ENCODE assay signal across 8 mouse cellular contexts in the genomic region with DNA sequence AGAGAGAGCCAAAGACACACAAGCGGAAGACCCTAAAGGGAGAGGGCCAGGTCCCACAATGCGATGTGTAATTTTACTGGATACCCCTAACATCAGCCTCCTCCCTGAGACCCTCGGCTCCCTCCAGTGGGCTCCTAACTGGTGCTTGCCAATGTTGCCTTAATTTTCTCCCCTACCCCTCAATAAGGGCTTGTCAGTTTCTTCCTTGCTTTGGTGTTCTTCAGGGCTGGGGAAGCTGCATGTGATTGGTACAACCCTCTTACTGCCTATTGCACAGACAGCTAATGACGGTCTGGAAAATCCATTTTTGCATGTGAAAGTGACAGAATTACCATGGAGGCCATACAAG. TPM values are rescaled to one million over a fixed set of nuclear protein-coding genes. Genes with fewer than 3 reads are reported as not detected.
A peak's percentile ranks its signal among the peaks of the same experiment; 100 is the strongest.
DNase-seq lines count a peak whose midpoint lies in the region; ATAC-seq and TF ChIP-seq lines count a peak whose summit lies in the region.

No protein-coding gene starts in this region.

- no peak for ATAC-seq in liver, embryonic 13.5 days (ENCODE audit: low read depth)
- no peak for ATAC-seq in stomach, postnatal 0 days (ENCODE audit: low FRiP score, low TSS enrichment)

- H3K4me3 ChIP-seq in gastrocnemius, adult 2 months, result peak overlapping the region; percentile 87
- H3K4me3 ChIP-seq in testis, adult 2 months (ENCODE audit: control insufficient read depth, low read depth, low read length), result no peak overlapping the region
- H3K4me3 ChIP-seq in liver, embryonic 13.5 days (replicated peaks), result no peak overlapping the region
- H3K4me3 ChIP-seq in stomach, postnatal 0 days (ENCODE audit: low read depth, low read length), result peak overlapping the region; percentile 12; the same call in 1 of the 2 replicates

- peaks cover 7% of the 10 kb centered on the region for H3K4me1 ChIP-seq in testis, adult 2 months (ENCODE audit: control insufficient read depth, insufficient read depth, low read length)
- H3K4me1 ChIP-seq in liver, embryonic 13.5 days (replicated peaks), result peaks cover 76% of the 10 kb centered on the region
- H3K4me1 ChIP-seq in stomach, postnatal 0 days (replicated peaks; ENCODE audit: control insufficient read depth, insufficient read depth), result peaks cover 18% of the 10 kb centered on the region

- H3K9ac ChIP-seq in liver, embryonic 13.5 days, result peak overlapping the region; percentile 26; the same call in 1 of the 2 replicates
- peak overlapping the region; percentile 38; the same call in 1 of the 2 replicates for H3K9ac ChIP-seq in stomach, postnatal 0 days (ENCODE audit: low read length)

- TF ChIP-seq CTCF in gastrocnemius, adult 2 months (IDR thresholded peaks at IDR 0.05), result no peak
- no peak for TF ChIP-seq CTCF in testis, adult 2 months (IDR thresholded peaks at IDR 0.05; ENCODE audit: control insufficient read depth, insufficient read depth, insufficient replicate concordance, low read depth, low read length)
- no peak for TF ChIP-seq CTCF in stomach, postnatal 0 days (IDR thresholded peaks at IDR 0.05; ENCODE audit: low read depth)

- TF ChIP-seq EP300 in stomach, postnatal 0 days (optimal IDR thresholded peaks at IDR 0.05), result no peak

- no peaks in the 10 kb centered on the region for H3K27me3 ChIP-seq in testis, adult 2 months (ENCODE audit: control insufficient read depth, insufficient read depth, low read length)
- H3K27me3 ChIP-seq in liver, embryonic 13.5 days, result peaks cover 7% of the 10 kb centered on the region; the same call in 1 of the 2 replicates
- no peaks in the 10 kb centered on the region for H3K27me3 ChIP-seq in stomach, postnatal 0 days (ENCODE audit: control insufficient read depth, insufficient read depth, low read length)

- no peak for DNase-seq in gastrocnemius, adult 2 months
- no peak for DNase-seq in gastrocnemius, postnatal 36 days
- no peak for DNase-seq in testis, postnatal 10 days (ENCODE audit: low spot score)
- DNase-seq in liver, embryonic 13.5 days, result no peak
- DNase-seq in stomach, postnatal 0 days (ENCODE audit: low spot score), result no peak
- no peak for DNase-seq in layer of hippocampus, postnatal 10 days (ENCODE audit: low spot score in 2 of 2)
- no peak for DNase-seq in gastrocnemius, adult 8-10 months (ENCODE audit: low spot score in 2 of 2)

- no peak for TF ChIP-seq POLR2A in testis, adult 2 months (IDR thresholded peaks at IDR 0.05; ENCODE audit: control insufficient read depth, low read depth, low read length)

- peak overlapping the region; percentile 87 for H3K27ac ChIP-seq in gastrocnemius, adult 2 months
- peak overlapping the region; percentile 27; the same call in 1 of the 2 replicates for H3K27ac ChIP-seq in testis, adult 2 months (ENCODE audit: control insufficient read depth, insufficient read depth, low read depth, low read length)
- peak overlapping the region; percentile 34; the same call in 1 of the 2 replicates for H3K27ac ChIP-seq in liver, embryonic 13.5 days
- H3K27ac ChIP-seq in stomach, postnatal 0 days (replicated peaks), result peak overlapping the region; percentile 76

- no peaks in the 10 kb centered on the region for H3K36me3 ChIP-seq in testis, adult 2 months (ENCODE audit: control insufficient read depth, insufficient read depth, low read length)
- no peaks in the 10 kb centered on the region for H3K36me3 ChIP-seq in liver, embryonic 13.5 days
- no peaks in the 10 kb centered on the region for H3K36me3 ChIP-seq in stomach, postnatal 0 days (ENCODE audit: control insufficient read depth, insufficient read depth, low read length)

- 30% methylated on average over 4 of the region's 4 CpGs for WGBS in liver, embryonic 13.5 days (ENCODE audit: insufficient replicate concordance)
- 33% methylated on average over 4 of the region's 4 CpGs for WGBS in stomach, postnatal 0 days

- no peaks in the 10 kb centered on the region for H3K9me3 ChIP-seq in liver, embryonic 13.5 days (replicated peaks)
- no peaks in the 10 kb centered on the region for H3K9me3 ChIP-seq in stomach, postnatal 0 days (ENCODE audit: control insufficient read depth, low read length)

- peak overlapping the region; percentile 99 for H3K4me2 ChIP-seq in liver, embryonic 13.5 days
- peak overlapping the region; percentile 40 for H3K4me2 ChIP-seq in stomach, postnatal 0 days (replicated peaks; ENCODE audit: low read depth)

- intact Hi-C loops in gastrocnemius, adult 2 months (cut with DNase I), result no loop called here
- intact Hi-C loops in gastrocnemius, postnatal 36 days (cut with DNase I), result no loop called here

RNA-seq across cellular contexts. Expression of gene Lrrc75a, which starts 1.9 kb away (rescaled TPM):
- 1 to 10 TPM; 3.2 to 5.6 TPM for total RNA-seq in gastrocnemius, adult 2 months (2021)
- 1 to 10 TPM; 3.5 to 4.3 TPM for total RNA-seq in gastrocnemius, postnatal 36 days (2021)
- 6.8 and 8.0 TPM in 2 replicates for polyA plus RNA-seq in testis, adult 2 months (2012; rRNA removed)
- 1.3 and 1.4 TPM in 2 replicates for polyA plus RNA-seq in liver, embryonic 13.5 days (2015; fragmentation: Nextera tagmentation; extraction: Ambion mirVana)
- 7.3 and 8.4 TPM in 2 replicates for polyA plus RNA-seq in stomach, postnatal 0 days (2015; fragmentation: Nextera tagmentation; extraction: Ambion mirVana)
- total RNA-seq in layer of hippocampus, postnatal 10 days (2021), result 10 to 100 TPM; 10.7 to 11.3 TPM
- total RNA-seq in gastrocnemius, adult 8-10 months (2022), result 1 to 10 TPM; 2.7 to 4.6 (median 3.0) TPM

RNA-seq across cellular contexts. Expression of gene Mmgt2, which starts 2.0 kb away (rescaled TPM):
- 1 to 10 TPM; 2.9 to 3.5 TPM for total RNA-seq in gastrocnemius, adult 2 months (2021)
- 1 to 10 TPM; 3.9 to 4.0 TPM for total RNA-seq in gastrocnemius, postnatal 36 days (2021)
- 5.2 and 8.6 TPM in 2 replicates for polyA plus RNA-seq in testis, adult 2 months (2012; rRNA removed)
- 12.2 and 12.3 TPM in 2 replicates for polyA plus RNA-seq in liver, embryonic 13.5 days (2015; fragmentation: Nextera tagmentation; extraction: Ambion mirVana)
- polyA plus RNA-seq in stomach, postnatal 0 days (2015; fragmentation: Nextera tagmentation; extraction: Ambion mirVana), result 30.2 and 35.9 TPM in 2 replicates
- total RNA-seq in layer of hippocampus, postnatal 10 days (2021), result 10 to 100 TPM; 19.1 to 23.4 TPM
- 1 to 10 TPM; 5.3 to 7.2 (median 6.5) TPM for total RNA-seq in gastrocnemius, adult 8-10 months (2022)

Comparison
In these comparisons a context has a peak if more than half of its experiments do, and no peak if none do; other contexts are left out.
1. H3K27ac ChIP-seq: peak in every context shown above with its lines; median percentile 87 in gastrocnemius, adult 2 months; 76 in stomach, postnatal 0 days; 34 in liver, embryonic 13.5 days; 27 in testis, adult 2 months.
2. H3K4me3 ChIP-seq: peak in gastrocnemius, adult 2 months (single experiment) and stomach, postnatal 0 days (single experiment); none in testis, adult 2 months (single experiment) and liver, embryonic 13.5 days (single experiment).